Mouse (Mus musculus): ENCODE data around the gene Znrf2.
"Not testable (repeated sequence)": the region's sequence is repeated elsewhere in the genome, so short reads cannot be mapped to it uniquely, and the experiment has no call there.

The Znrf2 gene

GRCm38 (mm10) chr6:54809531-54810313, 7.0 kb upstream of the Znrf2 start:
- DNase-seq (ENCODE audit: low read depth, low spot score), result peak; percentile 91

- DNase-seq (ENCODE audit: low read depth, low spot score), result no peak
These were observed 6.4 kb upstream of the Znrf2 start for GRCm38 (mm10) chr6:54810314-54810646.

- DNase-seq (ENCODE audit: low read depth, low spot score), result peak; percentile 87
These were observed 5.0 kb upstream of the Znrf2 start for GRCm38 (mm10) chr6:54811546-54812250.

GRCm38 (mm10) chr6:54812276-54812675, 4.4 kb upstream of the Znrf2 start:
- DNase-seq (ENCODE audit: low read depth, low spot score), result no peak

GRCm38 (mm10) chr6:54815428-54816130, 1.1 kb upstream of the Znrf2 start:
- no peak for DNase-seq (ENCODE audit: low read depth, low spot score)

GRCm38 (mm10) chr6:54817266-54817767, 601 bp downstream of the Znrf2 start:
- DNase-seq (ENCODE audit: low read depth, low spot score), result peak; percentile 67

GRCm38 (mm10) chr6:54818389-54818788, 1.7 kb downstream of the Znrf2 start:
- DNase-seq (ENCODE audit: low read depth, low spot score), result no peak

- no peak for DNase-seq (ENCODE audit: low read depth, low spot score)
These were observed 2.6 kb downstream of the Znrf2 start for GRCm38 (mm10) chr6:54819272-54819671.

GRCm38 (mm10) chr6:54819746-54820145, 3.0 kb downstream of the Znrf2 start:
- no peak for DNase-seq (ENCODE audit: low read depth, low spot score)

GRCm38 (mm10) chr6:54822348-54822747, 5.6 kb downstream of the Znrf2 start:
- DNase-seq (ENCODE audit: low read depth, low spot score), result no peak

- not testable (repeated sequence) for DNase-seq (ENCODE audit: low read depth, low spot score)
These were observed 7.8 kb downstream of the Znrf2 start for GRCm38 (mm10) chr6:54824561-54824960.

- no peak for DNase-seq (ENCODE audit: low read depth, low spot score)
These were observed 10.8 kb downstream of the Znrf2 start for GRCm38 (mm10) chr6:54827481-54827880.

- DNase-seq (ENCODE audit: low read depth, low spot score), result no peak
These were observed 11.6 kb downstream of the Znrf2 start for GRCm38 (mm10) chr6:54828274-54828673.

- DNase-seq (ENCODE audit: low read depth, low spot score), result no peak
These were observed 13.5 kb downstream of the Znrf2 start for GRCm38 (mm10) chr6:54830048-54830772.

- DNase-seq (ENCODE audit: low read depth, low spot score), result peak; percentile 12
These were observed 14.5 kb downstream of the Znrf2 start for GRCm38 (mm10) chr6:54831069-54831720.

GRCm38 (mm10) chr6:54833427-54833826, 16.7 kb downstream of the Znrf2 start:
- peak; percentile 22 for DNase-seq (ENCODE audit: low read depth, low spot score)

- DNase-seq (ENCODE audit: low read depth, low spot score), result no peak
These were observed 19.9 kb downstream of the Znrf2 start for GRCm38 (mm10) chr6:54836666-54837065.

- no peak for DNase-seq (ENCODE audit: low read depth, low spot score)
These were observed 24.7 kb downstream of the Znrf2 start for GRCm38 (mm10) chr6:54841399-54841798.

GRCm38 (mm10) chr6:54842041-54842440, 25.3 kb downstream of the Znrf2 start:
- DNase-seq (ENCODE audit: low read depth, low spot score), result no peak

GRCm38 (mm10) chr6:54848546-54848945, 31.8 kb downstream of the Znrf2 start:
- DNase-seq (ENCODE audit: low read depth, low spot score), result no peak

Measured in brain, adult 2 months (tissue).